Mouse (Mus musculus) spleen, postnatal 4 days (tissue): Measurements from ENCODE around the gene Ap2b1.

Experiments used
- DNase-seq, 2 experiments: peaks; one replicate each; pipeline ENCODE4 v3.0.0; 2022; ENCODE audit warnings: low spot score in 2 of 2

The Ap2b1 gene

GRCm38 (mm10) chr11:83298225-83299195, at the start of gene Ap2b1:
Ap2b1 (plus strand) TSS chr11:83299024.
- peak; percentile 90 to 92 for DNase-seq

DNA sequence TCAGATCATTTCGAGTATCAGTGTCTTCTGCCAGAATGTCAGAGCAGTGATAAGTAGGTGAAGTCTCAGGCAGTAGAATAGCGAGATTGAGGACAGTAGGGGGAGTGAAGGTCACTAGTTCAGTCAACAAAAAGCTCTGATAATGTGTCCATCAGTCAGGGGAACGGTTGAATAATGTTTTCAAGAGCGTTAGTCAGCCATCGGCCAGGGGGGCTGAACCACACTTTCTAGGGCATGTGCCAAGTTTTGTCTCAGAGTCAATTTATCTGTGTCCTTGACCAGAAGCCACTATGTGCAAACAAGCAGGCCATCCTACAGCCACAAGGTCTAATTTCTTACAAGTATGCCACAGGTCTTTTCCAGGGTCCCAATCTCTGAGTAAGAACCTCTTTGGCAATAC, 41.6 kb upstream of the Ap2b1 start:
- DNase-seq, result peak in 1 of 2 experiments; percentile 50

DNA sequence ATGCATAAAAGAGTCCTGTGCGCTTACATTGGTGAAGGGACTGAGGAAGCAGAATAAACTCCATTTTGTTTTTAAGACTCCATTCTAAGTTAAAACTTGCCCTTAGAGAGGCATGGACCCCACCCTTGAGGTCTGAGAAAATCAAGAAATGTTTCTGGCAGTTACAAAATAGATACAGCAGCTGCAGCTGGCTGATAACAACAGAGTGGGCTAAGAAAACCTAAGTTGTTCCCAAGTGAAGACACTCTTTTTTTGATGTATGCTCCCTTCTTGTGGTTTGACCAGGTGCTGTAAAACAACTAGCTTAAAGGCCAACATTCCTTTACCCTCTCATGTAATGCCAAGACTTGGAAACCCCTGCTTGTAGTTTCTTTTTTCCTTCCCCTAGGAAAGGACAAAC, 36.2 kb upstream of the Ap2b1 start:
- DNase-seq, result peak; percentile 33 to 63

- DNase-seq, result peak in 1 of 2 experiments; percentile 58
Measured at GRCm38 (mm10) chr11:83263146-83263545, 35.7 kb upstream of the Ap2b1 start.

GRCm38 (mm10) chr11:83270842-83271150, 28.0 kb upstream of the Ap2b1 start:
- no peak for DNase-seq

DNA sequence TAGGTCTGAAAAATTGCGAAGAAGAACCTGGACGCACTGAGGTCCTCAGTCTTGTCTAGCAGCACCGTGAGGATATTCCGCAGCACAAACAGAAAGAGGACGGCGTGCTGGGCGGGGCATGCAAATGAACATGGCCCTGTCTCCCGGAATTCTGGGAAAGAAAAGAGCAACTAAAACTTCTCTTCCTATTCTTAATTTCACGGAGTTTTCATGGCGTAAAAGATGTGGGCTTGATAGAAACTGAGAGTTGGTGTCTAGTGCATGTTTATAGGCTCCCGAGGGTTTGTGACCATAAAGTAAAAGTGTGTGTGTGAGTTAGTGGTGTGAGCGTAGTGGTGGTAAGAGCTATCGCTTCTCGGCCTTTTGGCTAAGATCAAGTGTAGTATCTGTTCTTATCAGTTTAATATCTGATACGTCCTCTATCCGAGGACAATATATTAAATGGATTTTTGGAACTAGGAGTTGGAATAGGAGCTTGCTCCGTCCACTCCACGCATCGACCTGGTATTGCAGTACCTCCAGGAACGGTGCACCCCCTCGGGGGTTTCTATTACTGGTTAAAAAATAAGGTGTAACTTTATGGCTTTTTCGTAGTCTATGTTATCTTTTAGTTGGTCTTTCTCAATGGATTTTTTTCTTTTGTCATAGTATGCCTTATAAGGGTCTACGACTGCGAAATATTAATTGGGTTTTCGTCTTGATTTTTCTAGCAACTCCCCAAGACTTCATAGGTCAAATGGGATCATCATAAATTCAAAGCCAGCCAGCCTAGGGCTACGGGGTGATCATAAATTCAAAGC, 27.5 kb upstream of the Ap2b1 start:
- peak; percentile 85 to 90 for DNase-seq

- DNase-seq, result peak; percentile 44 to 68
Measured at GRCm38 (mm10) chr11:83271951-83272843, 26.6 kb upstream of the Ap2b1 start.

DNA sequence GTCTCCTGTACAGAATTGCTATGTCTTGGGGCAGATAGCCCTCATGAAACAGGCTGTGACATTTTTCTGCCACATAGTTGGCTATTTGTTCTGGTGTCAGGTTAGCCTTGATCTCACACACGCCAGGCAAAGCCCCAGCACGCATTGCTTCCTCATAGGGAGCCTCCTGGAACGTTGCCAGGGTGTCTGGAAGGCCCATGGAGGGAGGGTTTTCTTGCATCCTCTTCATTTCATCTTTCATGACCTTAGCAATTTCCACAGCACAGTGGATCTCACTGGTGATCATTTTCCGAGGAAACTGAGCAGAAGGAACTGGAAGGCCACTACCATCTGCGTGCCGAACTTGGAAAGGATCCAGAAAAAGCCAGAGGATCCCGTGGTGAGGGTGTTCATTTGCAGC, 22.6 kb upstream of the Ap2b1 start:
- peak in 1 of 2 experiments; percentile 61 for DNase-seq

GRCm38 (mm10) chr11:83279024-83279423, 19.8 kb upstream of the Ap2b1 start:
- peak in 1 of 2 experiments; percentile 58 for DNase-seq

GRCm38 (mm10) chr11:83279691-83280090, 19.1 kb upstream of the Ap2b1 start:
- no peak for DNase-seq

- DNase-seq, result peak in 1 of 2 experiments; percentile 59
Measured at GRCm38 (mm10) chr11:83282084-83282483, 16.7 kb upstream of the Ap2b1 start.

DNA sequence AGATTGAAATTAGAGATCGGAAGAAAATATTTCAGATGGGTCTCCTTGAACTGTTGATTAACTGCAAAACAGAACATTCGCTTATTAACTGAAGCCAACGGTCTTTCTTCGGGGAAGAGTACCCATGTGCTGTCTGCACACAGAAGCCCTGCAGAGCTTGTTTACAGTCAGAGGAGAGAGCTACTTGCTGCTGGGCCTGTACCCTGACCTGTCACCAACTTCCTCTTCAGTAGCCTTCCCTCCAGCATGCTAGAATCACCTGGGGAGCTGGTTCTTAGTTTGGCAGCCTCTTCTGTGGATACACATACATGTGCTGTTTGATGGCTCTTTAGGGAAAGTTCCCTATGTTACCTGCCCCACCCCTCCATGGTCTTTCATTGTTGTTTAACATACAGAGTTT, 13.2 kb upstream of the Ap2b1 start:
- no peak for DNase-seq

DNA sequence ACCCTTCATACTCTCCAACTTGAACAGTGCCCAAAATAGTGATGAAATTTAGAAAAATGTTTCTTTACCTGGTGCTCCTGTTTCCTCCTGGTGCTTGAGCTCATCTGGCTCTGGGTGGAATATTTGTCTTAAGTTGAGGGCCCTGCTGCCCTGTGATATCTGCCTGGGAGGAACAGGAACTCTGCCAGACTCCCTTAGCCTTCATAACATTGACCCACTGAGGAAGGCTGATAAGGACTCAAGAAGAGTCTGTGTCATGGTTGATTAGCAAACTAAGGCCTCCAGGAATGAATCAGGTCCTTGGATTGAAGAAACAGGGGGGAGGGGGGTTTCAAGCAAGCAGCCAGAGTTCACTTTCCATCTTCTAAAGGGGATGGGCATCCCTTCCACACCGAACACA, 12.3 kb upstream of the Ap2b1 start, which contains the start of gene Slfn14:
Gene Slfn14, minus strand, starts transcription at position 161 of the 400 bp plus-strand sequence.
- peak in 1 of 2 experiments; percentile 65 for DNase-seq

- DNase-seq, result no peak
Measured at GRCm38 (mm10) chr11:83289036-83289435, 9.8 kb upstream of the Ap2b1 start.

- no peak for DNase-seq
Measured at GRCm38 (mm10) chr11:83289633-83290032, 9.2 kb upstream of the Ap2b1 start.

GRCm38 (mm10) chr11:83291375-83292250, 7.2 kb upstream of the Ap2b1 start:
- DNase-seq, result peak; percentile 93 to 95

GRCm38 (mm10) chr11:83292251-83292587, 6.6 kb upstream of the Ap2b1 start:
- DNase-seq, result no peak

GRCm38 (mm10) chr11:83293182-83293581, 5.6 kb upstream of the Ap2b1 start:
- no peak for DNase-seq

- no peak for DNase-seq
Measured at GRCm38 (mm10) chr11:83294133-83294532, 4.7 kb upstream of the Ap2b1 start.

DNA sequence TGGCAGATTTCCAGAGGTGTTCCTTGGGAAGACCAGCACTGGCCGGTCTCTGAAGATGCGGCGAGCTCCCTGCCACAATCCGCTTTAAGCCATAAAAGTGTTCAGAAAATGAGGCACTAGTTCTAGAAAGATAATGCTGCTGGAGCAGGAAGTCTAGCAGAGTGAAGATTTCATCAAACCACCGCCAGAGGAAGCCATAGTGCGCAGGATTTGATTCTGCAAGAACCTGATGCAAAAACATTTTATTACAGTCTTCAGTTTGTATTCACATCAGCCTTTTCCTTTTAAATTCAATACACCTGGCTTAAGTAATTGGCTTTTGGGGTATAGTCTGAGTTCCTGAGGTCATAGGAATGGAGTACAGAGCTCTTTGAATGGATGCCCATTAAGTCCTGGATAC, 1.0 kb upstream of the Ap2b1 start:
- no peak for DNase-seq

- DNase-seq, result no peak
Measured at GRCm38 (mm10) chr11:83299724-83300123, 900 bp downstream of the Ap2b1 start.
